Mouse (Mus musculus): ENCODE data around the gene Akap1.

Gene Akap1

DNA sequence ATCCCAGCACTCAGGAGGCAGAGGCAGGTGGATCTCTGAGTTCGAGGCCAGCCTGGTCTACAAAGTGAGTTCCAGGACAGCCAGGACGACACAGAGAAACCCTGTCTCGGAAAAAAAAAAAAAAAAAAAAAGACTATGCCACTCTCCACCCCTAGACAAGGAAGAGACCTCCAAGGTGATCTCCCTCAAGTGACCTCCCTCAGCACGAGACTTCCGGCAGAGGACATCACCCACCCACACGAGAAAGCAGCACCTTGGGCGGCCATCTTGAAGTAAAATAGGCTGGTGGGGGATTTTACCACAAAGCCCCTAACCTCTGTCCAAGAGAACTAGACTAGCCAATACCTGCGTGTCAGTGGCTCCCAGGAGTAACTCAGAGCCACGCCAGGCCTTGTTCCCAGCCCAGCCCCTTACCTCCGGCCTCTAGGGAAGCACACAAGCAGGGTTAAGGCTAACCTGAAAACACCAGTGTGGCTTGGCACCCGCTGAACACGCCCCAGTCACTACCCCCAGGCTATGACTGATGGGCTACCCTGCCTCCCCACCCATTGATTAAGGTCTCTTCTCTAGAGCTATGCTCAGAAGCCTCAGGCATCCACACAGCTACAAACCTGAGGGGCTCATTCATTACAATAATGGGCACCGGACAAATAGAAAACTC is 21.9 kb downstream of the Akap1 start:
- in situ Hi-C loops (cut with MboI, MseI) = no loop called here

DNA sequence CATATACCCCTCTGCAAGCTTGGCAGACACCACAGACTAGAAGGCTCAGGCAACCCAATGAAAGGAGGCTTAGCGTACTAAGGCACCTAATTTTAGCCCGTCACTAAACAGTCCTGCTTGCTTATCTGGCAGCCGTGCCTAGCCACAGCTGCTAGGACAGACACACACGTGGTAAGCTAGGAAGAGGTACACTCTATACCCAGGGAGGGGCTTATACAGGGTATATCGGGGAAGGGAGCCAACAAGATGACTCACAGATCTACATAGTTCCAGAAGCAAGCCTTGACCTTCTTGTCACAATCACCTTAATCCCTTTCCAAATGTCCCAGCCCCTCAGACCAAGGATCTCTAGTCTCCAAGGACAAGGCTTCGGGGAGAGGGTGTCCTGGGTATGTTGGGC is 23.0 kb downstream of the Akap1 start:
- in situ Hi-C loops (cut with MboI, MseI) = no loop called here

GRCm38 (mm10) chr11:88840724-88841350 is 23.5 kb downstream of the Akap1 start:
- in situ Hi-C loops (cut with MboI, MseI) = no loop called here

- in situ Hi-C loops (cut with MboI, MseI) = no loop called here
These were observed 24.1 kb downstream of the Akap1 start for GRCm38 (mm10) chr11:88840292-88840691.

- in situ Hi-C loops (cut with MboI, MseI) = no loop called here
These were observed 25.0 kb downstream of the Akap1 start for GRCm38 (mm10) chr11:88839379-88839778.

GRCm38 (mm10) chr11:88838630-88839029 is 25.8 kb downstream of the Akap1 start:
- in situ Hi-C loops (cut with MboI, MseI) = no loop called here

- in situ Hi-C loops (cut with MboI, MseI) = no loop called here
These were observed 29.8 kb downstream of the Akap1 start for GRCm38 (mm10) chr11:88834606-88835005.

DNA sequence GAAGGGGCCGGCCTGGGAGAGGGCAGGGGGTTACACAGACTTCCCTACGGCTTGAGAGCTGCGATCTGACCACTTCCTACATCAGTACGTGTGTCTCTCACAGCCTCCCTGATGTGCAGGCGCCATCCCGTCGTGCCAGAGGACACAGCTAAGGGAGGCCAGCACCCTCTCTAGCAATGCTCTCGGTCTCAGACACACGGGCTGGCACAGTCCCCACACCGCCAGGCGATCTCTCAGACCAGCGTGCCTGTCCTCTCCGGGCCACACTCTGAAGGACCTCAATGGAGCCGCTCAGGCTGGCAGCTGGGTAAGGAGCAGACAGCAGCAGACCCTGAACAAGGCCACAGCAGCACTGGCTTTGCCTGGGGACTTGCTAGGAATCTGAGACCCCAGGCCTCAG is 30.3 kb downstream of the Akap1 start:
- in situ Hi-C loops (cut with MboI, MseI) = no loop called here

DNA sequence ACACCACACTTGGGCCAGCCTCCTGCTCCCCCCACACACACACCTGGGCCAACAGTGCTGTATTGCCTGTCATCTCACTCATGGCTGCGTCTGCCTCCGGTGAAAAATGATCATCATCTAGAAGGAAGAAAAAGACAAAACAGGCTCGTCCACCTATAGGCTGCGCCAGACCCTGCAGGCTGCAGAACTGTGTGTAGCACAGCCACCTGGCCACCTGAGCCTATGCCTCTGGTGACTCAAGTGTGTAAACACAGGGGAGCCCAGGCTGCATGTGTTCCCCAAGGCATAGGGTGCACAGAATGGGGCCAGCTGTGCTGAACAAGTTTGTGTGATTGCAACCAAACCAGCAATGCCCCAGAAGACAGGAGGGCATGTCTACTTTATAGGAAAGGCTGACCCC is 31.3 kb downstream of the Akap1 start:
- in situ Hi-C loops (cut with MboI, MseI) = no loop called here

- in situ Hi-C loops (cut with MboI, MseI) = no loop called here
These were observed 34.1 kb downstream of the Akap1 start for GRCm38 (mm10) chr11:88830257-88830804.

DNA sequence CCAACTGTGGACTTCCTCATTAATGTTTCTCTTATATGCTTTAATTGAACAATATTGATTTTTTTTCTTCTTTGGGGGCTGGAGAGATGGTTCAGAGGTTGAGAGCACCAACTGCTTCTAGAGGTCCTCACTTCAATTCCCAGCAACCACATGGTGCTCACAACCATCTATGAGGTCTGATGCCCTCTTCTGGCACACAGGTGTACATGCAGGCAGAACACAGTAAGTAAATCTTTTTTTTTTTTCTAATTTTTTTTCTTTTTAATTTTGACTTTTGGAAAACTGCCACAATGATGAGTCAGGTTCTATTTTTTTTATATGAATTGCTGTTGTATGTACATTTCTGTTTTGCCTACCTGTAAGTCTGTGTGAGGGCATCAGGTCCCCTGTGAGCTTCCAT is 35.9 kb downstream of the Akap1 start:
- in situ Hi-C loops (cut with MboI, MseI) = loop anchor here (5.0 to 10.0 kb wide), 2 partner anchors 314 to 576 kb away; no protein-coding TSS in a partner anchor

DNA sequence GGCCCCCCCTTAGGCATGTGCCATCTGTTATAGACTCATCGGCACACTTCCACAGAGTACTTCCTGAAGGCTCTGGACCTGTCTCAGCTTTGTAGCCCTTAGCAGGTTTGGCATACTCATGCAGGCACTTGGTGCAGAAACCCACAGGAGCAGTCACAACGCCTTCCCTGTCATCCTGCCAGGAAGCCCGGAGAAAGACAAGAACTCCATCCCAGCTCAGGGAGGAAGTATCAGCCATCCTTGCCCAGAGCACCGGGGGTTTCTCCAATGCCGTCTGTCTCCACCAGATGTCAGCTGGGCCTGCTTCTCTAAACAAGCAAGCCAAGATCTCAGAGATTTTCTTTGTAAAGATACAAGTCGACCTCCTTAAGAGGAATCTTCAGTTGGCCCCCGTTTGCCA is 38.5 kb downstream of the Akap1 start:
- in situ Hi-C loops (cut with MboI, MseI) = loop anchor here (5.0 to 10.0 kb wide), 2 partner anchors 311 to 574 kb away; no protein-coding TSS in a partner anchor

GRCm38 (mm10) chr11:88822991-88823390 is 41.4 kb downstream of the Akap1 start:
- in situ Hi-C loops (cut with MboI, MseI) = loop anchor here (10.0 kb wide), 1 partner anchor 308 kb away; no protein-coding TSS in a partner anchor

GRCm38 (mm10) chr11:88822526-88822925 is 41.9 kb downstream of the Akap1 start:
- in situ Hi-C loops (cut with MboI, MseI) = loop anchor here (10.0 kb wide), 1 partner anchor 308 kb away; no protein-coding TSS in a partner anchor

DNA sequence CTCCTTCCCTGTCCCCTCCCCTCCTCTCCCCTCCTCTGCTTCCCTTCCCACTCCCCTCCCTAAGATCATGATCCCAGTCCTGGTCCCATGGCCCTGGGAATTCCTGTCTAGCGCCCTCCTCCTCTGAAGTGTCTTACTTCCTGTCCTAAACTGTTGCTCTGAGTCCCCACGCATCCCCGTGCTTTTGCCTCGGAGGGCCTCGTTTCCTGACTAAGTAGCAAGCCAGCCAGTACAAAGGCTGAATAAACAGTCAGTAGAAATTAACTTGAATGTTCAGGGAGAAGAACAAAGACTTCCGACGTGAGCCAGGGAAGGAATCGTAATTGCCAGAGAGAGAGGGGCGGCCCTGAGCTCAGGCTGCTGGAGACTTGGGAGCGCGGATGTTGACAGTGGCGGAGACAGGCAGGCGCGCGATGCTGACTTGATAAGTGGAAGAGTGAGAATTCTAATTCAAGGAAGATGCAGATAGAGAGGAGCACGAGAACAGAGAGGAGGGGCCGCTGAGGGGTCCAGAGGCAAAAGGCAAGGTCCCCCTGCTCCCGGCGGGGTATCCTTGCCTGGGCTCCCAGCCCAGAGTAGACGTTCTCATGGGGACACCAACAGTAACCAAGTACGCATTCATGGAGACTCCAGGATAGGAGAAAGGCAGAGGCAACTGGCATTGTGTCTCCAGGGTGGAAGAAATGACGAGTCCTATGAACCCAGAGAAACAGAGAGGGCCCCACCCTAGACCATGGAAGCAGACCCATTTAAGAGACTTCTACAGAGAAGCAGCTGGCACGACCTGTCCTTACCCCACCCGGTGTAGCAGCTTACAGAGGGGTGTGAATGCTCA is 43.4 kb downstream of the Akap1 start:
- in situ Hi-C loops (cut with MboI, MseI) = loop anchor here (10.0 kb wide), 1 partner anchor 306 kb away; no protein-coding TSS in a partner anchor

DNA sequence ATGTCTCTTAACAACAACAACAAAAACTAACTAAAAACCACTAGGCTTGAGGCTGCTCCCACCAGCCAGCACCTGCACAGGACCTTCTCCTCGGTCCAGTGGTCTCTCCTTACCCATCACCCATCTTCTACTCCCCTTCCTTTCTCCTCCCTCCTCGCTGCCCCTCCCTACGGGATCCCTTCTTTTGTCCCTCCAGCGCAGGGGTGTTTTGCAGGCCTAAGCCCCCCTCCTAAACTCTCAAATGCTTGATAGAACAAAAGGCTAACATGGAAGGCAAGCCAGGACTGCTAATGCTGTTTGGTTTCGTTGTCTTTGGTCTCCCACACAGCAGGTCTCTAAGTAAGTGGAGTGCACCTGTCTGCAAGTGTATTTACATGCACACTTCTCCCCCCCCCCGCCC is 44.1 kb downstream of the Akap1 start:
- in situ Hi-C loops (cut with MboI, MseI) = loop anchor here (10.0 kb wide), 1 partner anchor 305 kb away; no protein-coding TSS in a partner anchor

DNA sequence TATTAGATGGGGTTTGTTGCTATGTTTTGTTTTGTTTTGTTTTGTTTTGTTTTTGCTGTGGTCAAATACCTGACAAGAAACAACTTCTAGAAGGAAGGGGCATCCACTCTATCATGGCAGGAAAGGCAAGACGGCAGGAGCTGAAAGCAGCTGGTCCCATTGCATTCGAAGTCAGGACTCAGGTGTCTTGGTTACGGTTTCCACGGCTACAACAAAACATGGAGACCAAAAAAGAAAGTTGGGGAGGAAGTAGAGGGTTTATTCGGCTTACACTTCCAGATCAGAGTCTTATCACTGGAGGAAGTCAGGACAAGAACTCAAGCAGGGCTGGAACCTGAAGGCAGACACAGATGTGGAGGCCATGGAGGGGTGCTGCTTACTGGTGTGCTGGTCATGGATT is 47.3 kb downstream of the Akap1 start:
- in situ Hi-C loops (cut with MboI, MseI) = no loop called here

GRCm38 (mm10) chr11:88803231-88804010 is 61.0 kb downstream of the Akap1 start:
- in situ Hi-C loops (cut with MboI, MseI) = no loop called here

DNA sequence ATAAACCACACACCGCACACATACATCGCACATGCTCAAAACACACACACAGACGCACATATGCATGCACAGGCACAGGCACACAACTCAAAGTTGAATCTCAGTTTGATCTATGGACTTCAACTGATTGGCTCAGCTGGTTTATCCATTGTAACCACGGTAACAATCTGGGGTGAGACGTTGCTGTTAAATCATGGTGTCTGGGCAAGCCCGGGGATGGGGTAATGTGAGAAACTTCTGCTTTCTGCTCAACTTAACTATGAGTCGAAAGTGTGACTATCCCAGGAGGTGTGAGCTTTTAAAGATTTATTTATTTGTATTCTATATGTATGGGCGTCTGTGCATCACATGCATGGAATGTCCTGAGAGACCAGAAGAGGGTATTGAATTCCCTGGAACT is 68.2 kb downstream of the Akap1 start:
- in situ Hi-C loops (cut with MboI, MseI) = loop anchor here (25.0 kb wide), 1 partner anchor 884 kb away; the partner anchor contains the start of gene Olfr464

DNA sequence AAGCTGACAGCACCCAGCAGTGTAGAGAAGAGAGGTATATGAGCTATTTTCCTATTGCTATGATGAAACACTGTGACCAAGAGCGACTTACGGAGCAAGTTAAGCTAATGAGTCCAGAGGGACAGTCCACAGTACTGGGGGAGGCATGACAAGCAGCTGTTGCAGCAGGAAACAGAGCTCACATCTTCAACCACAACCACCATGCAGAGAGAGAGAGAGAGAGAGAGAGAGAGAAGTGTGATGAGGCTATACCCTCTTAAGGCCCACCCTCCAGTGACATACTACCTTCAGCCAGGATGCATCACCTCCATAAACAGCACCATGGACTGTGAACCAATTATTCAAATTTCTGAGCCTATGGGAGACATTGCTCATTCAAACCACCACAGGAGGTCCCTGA is 74.5 kb downstream of the Akap1 start:
- in situ Hi-C loops (cut with MboI, MseI) = loop anchor here (25.0 kb wide), 1 partner anchor 878 kb away; the partner anchor contains the start of gene Olfr464

DNA sequence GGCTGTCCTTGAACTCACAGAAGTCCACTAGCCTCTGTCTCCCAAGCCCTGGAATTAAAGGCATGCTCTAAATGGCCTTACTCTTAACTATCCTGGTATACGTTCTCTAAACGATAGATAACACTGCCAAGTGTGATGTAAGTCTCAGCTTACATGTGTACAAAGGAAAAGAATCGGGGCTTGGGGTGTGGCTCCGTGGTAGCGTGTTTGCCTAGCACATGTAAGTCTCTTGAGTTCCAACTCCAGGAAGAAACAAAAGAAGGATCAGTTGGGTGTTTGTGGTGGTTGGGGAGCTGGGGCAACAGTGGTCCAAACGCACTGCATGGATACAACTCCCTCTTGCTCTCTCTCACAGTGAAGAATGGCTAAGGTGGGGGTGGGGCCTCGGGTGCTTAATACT is 77.6 kb downstream of the Akap1 start:
- in situ Hi-C loops (cut with MboI, MseI) = loop anchor here (25.0 kb wide), 1 partner anchor 875 kb away; the partner anchor contains the start of gene Olfr464
